Mouse (Mus musculus) embryonic facial prominence, embryonic 12.5 days (tissue): ENCODE measurements around the gene Ptpn9. TPM values are rescaled to one million over a fixed set of nuclear protein-coding genes. Genes with fewer than 3 reads are reported as not detected.

Source experiments
- ATAC-seq: fragments of 200-750 bp; cut with Nextera tagmentation; 2 replicates; pipeline ENCODE4 v1.8.0; 2017; ENCODE audit not compliant: insufficient number of reproducible peaks, insufficient read depth, low FRiP score, low TSS enrichment
- H3K27ac ChIP-seq: fragments of 300-500 bp; sonication (generic); 2 replicates; pipeline ENCODE4 v1.5.1; 2016; ENCODE audit warnings: mild to moderate bottlenecking
- H3K27me3 ChIP-seq: fragments of 300-500 bp; sonication (generic); 2 replicates; pipeline ENCODE4 v1.6.1; 2016; ENCODE audit warnings: mild to moderate bottlenecking, moderate library complexity
- H3K36me3 ChIP-seq: fragments of 300-500 bp; sonication (generic); 2 replicates; pipeline ENCODE4 v1.6.1; 2016; ENCODE audit warnings: mild to moderate bottlenecking
- H3K4me1 ChIP-seq: fragments of 300-500 bp; sonication (generic); 2 replicates; pipeline ENCODE4 v1.6.1; 2016
- H3K4me2 ChIP-seq: fragments of 300-500 bp; sonication (generic); replicated peaks from 2 replicates; pipeline ENCODE4 v1.6.1; 2016; ENCODE audit warnings: mild to moderate bottlenecking, moderate library complexity
- H3K4me3 ChIP-seq: fragments of 300-500 bp; sonication (generic); 2 replicates; pipeline ENCODE4 v1.5.1; 2016; ENCODE audit warnings: mild to moderate bottlenecking
- H3K9ac ChIP-seq: fragments of 300-500 bp; sonication (generic); 2 replicates; pipeline ENCODE4 v1.6.1; 2016; ENCODE audit warnings: mild to moderate bottlenecking, moderate library complexity
- H3K9me3 ChIP-seq: fragments of 300-500 bp; sonication (generic); 2 replicates; pipeline ENCODE4 v1.6.1; 2016; ENCODE audit warnings: mild to moderate bottlenecking, moderate library complexity
- WGBS: fragments of 180-500 bp; shearing (Covaris S2); methylation state at CpG from one replicate; pipeline ENCODE4 v1.1.7; 2016; 5-methylcytosine and 5-hydroxymethylcytosine counted together
- polyA plus RNA-seq: library from polyadenylated mRNA; unstranded; fragments of >200 nt; fragmentation: Nextera tagmentation; extraction: Ambion mirVana; gene quantifications from 2 replicates; pipeline ENCODE4 v1.2.1, GENCODE M21; 2016

Ptpn9 gene
- polyA plus RNA-seq, 1 experiment from 2014 or later: 42.5 TPM

DNA sequence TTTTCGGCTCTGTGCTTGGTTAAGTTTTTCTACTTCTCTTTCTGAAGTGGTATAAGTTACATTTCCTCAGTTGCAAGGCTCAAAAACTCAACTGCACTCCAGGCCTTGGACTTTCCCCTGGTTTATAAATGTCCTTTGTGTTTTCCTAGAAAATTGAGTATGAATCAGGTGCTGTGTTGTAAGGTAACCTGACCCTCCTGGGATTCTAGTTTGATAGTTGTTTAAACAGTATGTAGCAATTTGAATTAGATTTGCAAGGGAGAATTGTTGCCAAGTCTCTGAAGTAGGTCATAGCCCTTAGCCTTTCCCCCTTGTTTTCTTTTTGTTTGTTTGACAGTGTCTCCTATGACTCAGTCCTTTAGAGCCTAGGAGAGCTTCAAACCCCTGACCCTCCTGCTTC is 22.9 kb downstream of the Ptpn9 start:
- 57% methylated on average over 1 of the region's 1 CpGs for WGBS
- no peak overlapping the region for H3K27ac ChIP-seq
- no peak overlapping the region for H3K4me2 ChIP-seq
- no peak overlapping the region for H3K9ac ChIP-seq
- no peak overlapping the region for H3K4me3 ChIP-seq
- H3K36me3 ChIP-seq: peaks cover 25% of the 10 kb centered on the region
- no peak for ATAC-seq
- H3K4me1 ChIP-seq: no peaks in the 10 kb centered on the region
- no peaks in the 10 kb centered on the region for H3K27me3 ChIP-seq
- H3K9me3 ChIP-seq: no peaks in the 10 kb centered on the region

DNA sequence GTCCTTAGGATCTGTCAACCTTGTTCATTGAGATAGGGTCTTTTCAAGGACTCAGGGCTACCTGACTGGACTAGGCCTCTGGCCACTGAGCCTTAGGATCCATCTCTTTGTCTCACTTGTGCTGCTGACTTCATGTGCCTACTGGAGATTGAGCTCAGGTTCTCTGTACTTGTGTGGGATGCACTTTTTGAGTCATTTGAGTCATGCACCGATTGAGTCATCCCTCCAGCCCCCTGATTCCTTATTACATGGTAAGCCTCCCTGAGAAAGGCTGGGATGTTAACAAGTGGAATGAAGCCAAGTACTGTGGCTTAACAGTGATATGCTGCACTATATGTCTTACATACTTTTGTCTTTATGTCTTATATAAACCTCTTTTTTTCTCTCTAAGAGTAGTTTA is 37.0 kb downstream of the Ptpn9 start:
- no peak for ATAC-seq
- 90% methylated on average over 1 of the region's 1 CpGs for WGBS
- Histone ChIP-seq H3K9me3 (no peaks in the 10 kb centered on the region), H3K4me1 (no peaks in the 10 kb centered on the region), H3K4me3 (no peak overlapping the region), H3K36me3 (peaks cover 61% of the 10 kb centered on the region), H3K9ac (no peak overlapping the region), H3K27ac (no peak overlapping the region), H3K4me2 (no peak overlapping the region), H3K27me3 (no peaks in the 10 kb centered on the region)

DNA sequence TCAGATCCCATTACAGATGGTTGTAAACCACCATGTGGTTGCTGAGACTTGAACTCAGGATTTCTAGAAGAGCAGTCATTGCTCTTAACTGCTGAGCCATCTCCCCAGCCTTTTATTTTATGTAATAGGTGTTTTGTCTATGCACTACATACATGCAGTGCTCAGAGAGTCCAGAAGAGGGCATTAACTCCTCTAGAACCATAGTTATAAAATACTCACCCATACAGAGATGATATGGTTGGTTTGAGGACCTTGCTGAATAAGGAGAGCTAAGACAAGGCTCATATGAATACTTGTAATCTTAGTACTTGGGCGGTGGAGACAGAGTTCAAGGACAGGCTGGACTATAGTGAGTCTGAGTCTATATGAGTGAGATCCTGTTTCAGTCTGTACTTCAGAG is 61.5 kb downstream of the Ptpn9 start:
- peaks cover 56% of the 10 kb centered on the region for H3K36me3 ChIP-seq
- no peaks in the 10 kb centered on the region for H3K27me3 ChIP-seq
- no peaks in the 10 kb centered on the region for H3K4me1 ChIP-seq
- 84% methylated on average over 1 of the region's 1 CpGs for WGBS
- no peak overlapping the region for H3K4me3 ChIP-seq
- no peak overlapping the region for H3K9ac ChIP-seq
- no peak overlapping the region for H3K4me2 ChIP-seq
- ATAC-seq: no peak
- H3K9me3 ChIP-seq: no peaks in the 10 kb centered on the region
- no peak overlapping the region for H3K27ac ChIP-seq

DNA sequence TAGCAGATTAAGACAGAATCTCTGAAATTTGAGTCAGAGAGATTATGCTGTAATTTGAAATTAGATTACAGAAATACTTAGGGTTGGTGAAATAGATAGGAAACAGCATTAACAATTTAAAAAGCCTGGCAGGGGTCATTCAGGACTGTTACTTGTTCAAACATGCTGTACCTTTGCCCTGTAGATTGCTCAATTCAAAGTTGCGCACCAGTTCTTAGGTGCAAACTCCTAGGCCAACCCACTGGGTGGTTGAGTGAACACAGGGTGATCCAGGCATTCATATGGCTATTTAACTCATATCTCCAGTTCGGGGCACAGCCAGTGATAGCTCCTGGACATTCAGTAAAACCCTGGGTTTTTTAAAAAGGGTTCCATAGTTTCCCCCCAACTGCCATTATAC is 69.4 kb downstream of the Ptpn9 start:
- Histone ChIP-seq H3K36me3 (peaks cover 33% of the 10 kb centered on the region), H3K9ac (no peak overlapping the region), H3K4me2 (no peak overlapping the region), H3K4me3 (no peak overlapping the region), H3K27ac (no peak overlapping the region), H3K4me1 (no peaks in the 10 kb centered on the region), H3K27me3 (no peaks in the 10 kb centered on the region), H3K9me3 (no peaks in the 10 kb centered on the region)
- WGBS: 95% methylated on average over 2 of the region's 2 CpGs
- ATAC-seq: no peak

DNA sequence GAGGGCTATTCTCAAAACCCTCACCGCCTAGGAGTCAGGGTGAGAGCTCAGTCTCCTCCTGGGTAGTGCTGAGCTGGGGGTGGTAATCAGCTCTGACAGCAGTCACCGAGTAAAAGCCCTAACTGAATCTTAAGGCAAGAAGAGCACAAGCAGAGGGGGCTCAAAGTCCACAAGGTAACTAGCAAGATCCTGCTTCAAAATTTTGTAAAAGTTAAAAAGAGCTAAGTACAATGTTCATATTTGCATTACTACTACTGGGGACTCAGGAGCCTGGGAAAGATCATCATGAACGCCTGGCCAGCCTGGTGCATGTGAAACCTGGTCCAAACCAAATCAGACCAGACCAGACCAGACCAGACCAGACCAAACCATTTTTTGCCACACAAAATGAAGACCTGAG is 73.5 kb downstream of the Ptpn9 start:
- H3K9me3 ChIP-seq: no peaks in the 10 kb centered on the region
- H3K27ac ChIP-seq: no peak overlapping the region
- H3K4me2 ChIP-seq: no peak overlapping the region
- WGBS: 71% methylated on average over 3 of the region's 3 CpGs
- peaks cover 8% of the 10 kb centered on the region; the same call in 1 of the 2 replicates for H3K4me1 ChIP-seq
- no peak for ATAC-seq
- H3K4me3 ChIP-seq: no peak overlapping the region
- no peak overlapping the region for H3K9ac ChIP-seq
- H3K36me3 ChIP-seq: peaks cover 11% of the 10 kb centered on the region; the same call in 1 of the 2 replicates
- no peaks in the 10 kb centered on the region for H3K27me3 ChIP-seq

DNA sequence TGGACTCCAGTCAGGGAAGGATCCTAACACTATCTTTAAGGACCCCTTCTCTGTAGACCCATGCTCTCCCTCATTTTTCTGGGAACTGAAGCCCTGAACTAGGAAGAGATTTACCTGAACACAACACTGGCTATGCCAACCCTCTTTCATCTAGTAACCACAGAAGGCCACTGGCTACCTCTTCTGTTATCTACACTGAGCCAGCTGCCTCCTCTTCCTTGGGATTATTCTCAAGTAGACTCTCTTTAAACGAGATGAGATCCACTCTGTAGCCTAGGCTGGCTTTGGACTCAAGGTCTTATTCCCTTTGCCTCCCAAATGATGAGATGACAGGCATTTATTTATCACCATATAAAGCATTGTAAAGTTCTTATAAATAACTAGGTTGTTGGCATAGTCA is 75.5 kb downstream of the Ptpn9 start:
- no peak for ATAC-seq
- no peaks in the 10 kb centered on the region for H3K9me3 ChIP-seq
- peaks cover 10% of the 10 kb centered on the region; the same call in 1 of the 2 replicates for H3K36me3 ChIP-seq
- H3K4me3 ChIP-seq: no peak overlapping the region
- no peaks in the 10 kb centered on the region for H3K27me3 ChIP-seq
- H3K9ac ChIP-seq: no peak overlapping the region
- H3K27ac ChIP-seq: no peak overlapping the region
- no peak overlapping the region for H3K4me2 ChIP-seq
- WGBS: 53% methylated on average over 1 of the region's 1 CpGs
- peaks cover 13% of the 10 kb centered on the region; the same call in 1 of the 2 replicates for H3K4me1 ChIP-seq

DNA sequence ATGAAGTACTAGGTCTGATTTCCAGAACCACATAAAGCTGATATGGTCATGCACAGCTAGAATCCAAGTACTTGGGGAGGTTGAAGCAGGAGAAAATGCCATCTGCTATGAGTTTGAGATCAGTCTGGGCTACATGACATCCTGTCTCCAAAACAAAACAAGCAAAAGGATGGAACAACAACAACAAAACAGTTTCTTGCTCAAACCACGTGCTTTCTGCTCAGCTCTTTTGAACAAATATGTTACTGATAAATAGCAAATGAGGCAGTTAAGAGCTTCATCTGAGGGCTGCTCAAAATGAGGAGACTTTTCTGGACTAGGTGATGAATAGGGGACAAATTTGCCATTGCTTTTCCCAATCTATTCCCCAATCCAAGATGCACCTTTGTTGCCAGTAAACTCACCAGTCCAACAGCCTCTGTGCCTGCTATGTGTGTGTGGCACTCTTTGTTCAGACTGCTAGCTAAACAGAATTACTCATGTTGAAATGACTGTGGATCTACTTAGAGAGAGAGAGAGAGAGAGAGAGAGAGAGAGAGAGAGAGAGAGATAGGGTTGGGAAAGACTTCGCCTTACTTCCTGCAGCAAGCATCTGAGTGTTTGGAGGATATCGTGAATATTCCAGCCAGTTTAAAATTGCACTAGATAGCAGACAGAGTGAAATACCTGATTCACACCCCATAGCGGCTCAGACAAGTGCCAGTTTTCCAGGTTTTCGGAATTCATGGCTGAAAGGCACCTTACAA is 76.2 kb downstream of the Ptpn9 start:
- peak overlapping the region; percentile 85 for H3K9ac ChIP-seq
- peak overlapping the region; percentile 61 for H3K27ac ChIP-seq
- no peaks in the 10 kb centered on the region for H3K9me3 ChIP-seq
- no peak for ATAC-seq
- peak overlapping the region; percentile 67 for H3K4me2 ChIP-seq
- peaks cover 3% of the 10 kb centered on the region; the same call in 1 of the 2 replicates for H3K36me3 ChIP-seq
- no peaks in the 10 kb centered on the region for H3K27me3 ChIP-seq
- H3K4me3 ChIP-seq: peak overlapping the region; percentile 86
- 21% methylated on average over 5 of the region's 5 CpGs for WGBS
- peaks cover 14% of the 10 kb centered on the region; the same call in 1 of the 2 replicates for H3K4me1 ChIP-seq

DNA sequence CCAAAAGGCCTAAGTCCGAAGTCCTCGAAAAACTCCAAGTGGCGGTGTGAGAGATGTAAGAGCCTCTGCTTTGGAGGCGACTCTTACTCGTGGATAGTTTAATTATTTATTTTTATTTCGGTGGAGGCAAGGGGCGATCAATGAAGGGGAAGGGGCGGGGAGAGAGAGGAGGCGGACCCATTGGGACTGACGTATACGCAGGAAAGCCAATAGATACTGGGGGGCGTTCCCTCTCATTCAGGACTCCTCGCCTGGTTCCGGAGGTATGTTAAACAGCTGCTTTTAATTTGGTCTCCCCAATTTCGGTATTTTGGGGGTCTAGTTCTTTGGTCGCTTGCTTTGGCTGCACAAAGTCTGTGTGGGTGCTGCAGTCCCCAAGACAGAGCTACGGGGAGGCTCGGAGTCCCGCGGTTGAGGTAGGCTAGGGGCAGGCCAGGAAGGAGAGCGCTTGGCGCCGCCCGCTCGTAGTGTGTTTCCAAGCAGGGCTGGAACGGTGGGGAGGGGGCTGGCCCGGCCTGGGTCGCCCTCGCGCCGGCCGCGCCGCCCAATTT is 77.2 kb downstream of the Ptpn9 start, which contains the start of gene Sin3a:
Gene Sin3a (plus strand): TSS at position 240 of the 551 bp plus-strand sequence.
- Histone ChIP-seq H3K27ac (peak within 1 kb of the TSS; percentile 99), H3K4me1 (peaks cover 14% of the 10 kb centered on the region; the same call in 1 of the 2 replicates), H3K27me3 (no peaks in the 10 kb centered on the region), H3K9ac (peak within 1 kb of the TSS; percentile 85), H3K36me3 (peaks cover 1% of the 10 kb centered on the region; the same call in 1 of the 2 replicates), H3K9me3 (no peaks in the 10 kb centered on the region), H3K4me2 (peak within 1 kb of the TSS; percentile 67), H3K4me3 (peak within 1 kb of the TSS; percentile 86)
- WGBS: under 1% methylated on average over 34 of the region's 34 CpGs
- no peak for ATAC-seq

DNA sequence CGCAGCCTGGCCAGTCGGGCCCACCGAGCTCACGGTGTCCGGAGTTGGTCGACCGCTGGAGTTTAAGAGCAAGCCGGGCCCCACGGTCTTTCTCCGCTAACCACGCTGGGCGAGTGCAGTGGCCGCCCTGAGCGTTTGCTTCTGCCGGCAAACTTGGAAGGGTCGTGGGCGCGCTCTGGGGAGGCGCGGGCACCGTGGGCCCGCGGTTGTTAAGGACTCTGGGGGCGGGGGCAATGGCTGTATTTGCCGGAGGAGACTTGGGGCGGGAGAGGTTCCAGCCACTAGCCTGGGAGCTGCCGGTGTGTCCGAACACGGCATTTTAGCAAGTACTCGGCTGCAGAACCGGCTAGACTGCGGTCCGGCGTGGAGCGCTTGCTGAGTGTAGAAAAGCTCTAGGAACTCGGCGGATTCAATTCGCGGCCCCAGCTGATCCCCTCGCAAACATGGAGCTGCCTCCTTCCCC is 77.8 kb downstream of the Ptpn9 start:
- no peaks in the 10 kb centered on the region for H3K27me3 ChIP-seq
- WGBS: under 1% methylated on average over 40 of the region's 40 CpGs
- H3K9ac ChIP-seq: peak overlapping the region; percentile 85
- peak overlapping the region; percentile 86 for H3K4me3 ChIP-seq
- ATAC-seq: no peak
- H3K9me3 ChIP-seq: no peaks in the 10 kb centered on the region
- peaks cover 18% of the 10 kb centered on the region; the same call in 1 of the 2 replicates for H3K4me1 ChIP-seq
- peak overlapping the region; percentile 99 for H3K27ac ChIP-seq
- H3K4me2 ChIP-seq: peak overlapping the region; percentile 67
- no peaks in the 10 kb centered on the region for H3K36me3 ChIP-seq

DNA sequence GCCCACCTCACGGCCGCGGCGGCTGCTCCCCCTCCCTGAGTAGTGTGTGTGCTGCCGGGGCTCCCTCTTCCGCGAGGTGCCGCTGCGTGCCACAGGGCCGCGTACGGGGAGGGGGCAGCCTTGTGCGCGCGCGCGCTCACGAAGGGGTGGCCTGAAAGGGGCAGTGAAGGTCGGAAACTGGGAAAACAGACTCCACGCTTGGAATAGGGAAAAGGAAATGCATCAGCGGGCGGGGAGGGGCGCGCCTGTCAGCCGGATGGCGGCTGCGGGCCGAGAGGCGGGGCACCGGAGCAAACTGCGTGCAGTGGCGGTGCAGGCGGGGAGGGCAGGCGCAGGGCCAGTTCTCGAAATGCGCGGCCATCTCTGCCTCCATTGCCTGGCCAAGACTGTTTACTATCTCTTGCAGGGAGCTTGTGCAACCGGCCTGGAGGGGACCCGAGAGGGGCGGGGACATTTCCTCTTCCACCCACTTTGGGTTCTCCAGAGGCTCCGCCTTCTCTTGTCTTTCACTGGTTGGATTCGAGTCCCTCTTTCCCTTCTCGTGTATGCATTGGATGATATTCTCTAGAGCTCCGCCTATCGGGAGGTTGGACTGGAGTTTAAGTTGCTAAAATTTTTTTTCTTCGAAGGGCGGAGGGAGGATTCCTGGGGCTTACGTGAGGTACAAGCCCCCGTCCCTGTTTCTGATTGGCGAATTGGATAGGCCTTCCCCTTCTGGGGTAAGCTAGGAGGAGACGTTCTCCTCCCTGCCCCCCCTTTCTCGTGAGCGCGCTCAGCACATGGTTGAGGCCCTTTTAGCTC is 78.5 kb downstream of the Ptpn9 start:
- H3K4me2 ChIP-seq: peak overlapping the region; percentile 92
- no peaks in the 10 kb centered on the region for H3K9me3 ChIP-seq
- H3K36me3 ChIP-seq: no peaks in the 10 kb centered on the region
- WGBS: 1% methylated on average over 54 of the region's 54 CpGs
- ATAC-seq: peak; percentile 76
- peak overlapping the region; percentile 99 for H3K27ac ChIP-seq
- H3K9ac ChIP-seq: peak overlapping the region; percentile 85
- H3K4me1 ChIP-seq: peaks cover 18% of the 10 kb centered on the region; the same call in 1 of the 2 replicates
- H3K4me3 ChIP-seq: peak overlapping the region; percentile 86
- no peaks in the 10 kb centered on the region for H3K27me3 ChIP-seq

DNA sequence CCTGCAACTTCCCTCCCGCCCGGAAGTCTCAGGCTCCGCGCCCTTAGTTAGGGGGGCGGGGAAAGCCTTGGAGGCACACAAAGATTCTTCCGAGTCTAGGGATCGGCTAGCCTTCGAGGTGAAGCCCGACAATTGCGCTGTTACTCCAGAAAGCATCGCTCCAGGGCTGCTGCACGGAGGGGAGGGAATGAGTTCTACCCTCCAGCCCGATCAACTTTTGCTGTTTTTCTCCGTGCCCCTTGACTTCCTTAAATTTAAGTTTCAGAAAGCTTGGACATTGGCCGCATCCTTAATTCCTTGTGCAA is 79.0 kb downstream of the Ptpn9 start:
- Histone ChIP-seq H3K9ac (peak overlapping the region; percentile 72), H3K9me3 (no peaks in the 10 kb centered on the region), H3K4me3 (peak overlapping the region; percentile 86), H3K4me2 (peak overlapping the region; percentile 92), H3K4me1 (peaks cover 18% of the 10 kb centered on the region; the same call in 1 of the 2 replicates), H3K27me3 (no peaks in the 10 kb centered on the region), H3K36me3 (no peaks in the 10 kb centered on the region), H3K27ac (peak overlapping the region; percentile 94)
- ATAC-seq: no peak
- under 1% methylated on average over 15 of the region's 15 CpGs for WGBS
